Mouse (Mus musculus): Measurements from ENCODE around the gene Olfr171. TPM values are rescaled to one million over a fixed set of nuclear protein-coding genes. Genes with fewer than 3 reads are reported as not detected.
"Not testable (repeated sequence)": the region's sequence is repeated elsewhere in the genome, so short reads cannot be mapped to it uniquely, and the experiment has no call there.

Olfr171 gene
- polyA plus RNA-seq (2015; fragmentation: Nextera tagmentation; extraction: Ambion mirVana) = not detected in 2 replicates

DNA sequence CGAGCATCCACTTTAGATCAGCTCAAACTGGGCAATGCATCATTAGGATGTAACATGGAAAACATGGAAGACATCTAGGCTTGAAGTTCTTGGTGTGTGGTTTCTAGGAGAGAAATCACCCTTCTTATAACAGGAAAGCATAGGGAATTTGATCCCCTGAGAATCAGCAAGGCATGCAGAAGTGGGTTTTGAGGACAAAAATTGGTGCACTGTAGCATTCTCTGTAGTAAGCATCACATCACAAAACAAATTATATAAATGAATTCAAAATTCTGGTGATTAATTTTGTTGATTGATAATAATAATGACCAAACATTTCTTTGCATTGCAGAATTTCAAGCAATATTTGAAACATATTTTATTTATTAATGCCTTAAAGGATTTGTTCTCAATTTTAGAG lies at the start of gene Olfr171:
Gene Olfr171, minus strand, starts transcription at position 101 of the 400 bp plus-strand sequence.
- Histone ChIP-seq H3K4me2 (replicated peaks) (no peak within 1 kb of the TSS), H3K27me3 (no peaks in the 10 kb centered on the region), H3K27ac (no peak within 1 kb of the TSS), H3K9me3 (no peaks in the 10 kb centered on the region; the same call in 1 of the 2 replicates), H3K9ac (no peak within 1 kb of the TSS), H3K4me1 (no peaks in the 10 kb centered on the region), H3K36me3 (no peaks in the 10 kb centered on the region), H3K4me3 (no peak within 1 kb of the TSS)
- ATAC-seq (ENCODE audit: low FRiP score, low read depth) = no peak
- 83% methylated on average over 1 of the region's 1 CpGs for WGBS

DNA sequence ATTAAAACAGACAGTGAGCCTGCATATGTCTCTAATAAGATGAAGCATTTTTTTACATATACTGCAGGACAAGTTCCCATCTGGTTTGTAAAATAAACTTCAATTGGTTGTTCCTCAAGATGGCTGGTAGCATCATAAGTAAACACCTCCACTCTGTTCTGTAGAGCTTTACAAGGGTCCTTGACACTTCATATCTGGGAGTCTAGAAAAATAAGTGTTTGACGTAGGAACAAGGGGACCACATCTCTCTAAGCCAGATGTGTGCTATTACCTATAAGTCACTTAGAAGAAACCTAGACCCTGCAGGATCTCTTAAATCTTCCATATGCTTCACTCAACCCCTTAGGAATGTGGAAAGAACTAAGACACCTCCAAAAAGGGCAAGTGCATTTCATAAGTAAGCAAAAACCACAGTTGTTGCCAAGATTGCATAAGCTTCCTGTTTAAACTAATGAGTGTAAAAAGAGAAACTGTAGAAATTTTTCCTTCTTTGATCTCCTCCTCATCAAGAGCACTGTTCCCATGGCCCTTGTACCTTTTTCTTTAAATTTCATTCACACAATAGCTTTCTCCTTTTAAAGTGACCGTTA lies 41.1 kb upstream of the Olfr171 start:
- WGBS = 81% methylated on average over 2 of the region's 2 CpGs
- H3K4me3 ChIP-seq = no peak overlapping the region
- no peaks in the 10 kb centered on the region for H3K9me3 ChIP-seq
- no peak for ATAC-seq (ENCODE audit: low FRiP score, low read depth)
- no peaks in the 10 kb centered on the region for H3K27me3 ChIP-seq
- H3K27ac ChIP-seq = no peak overlapping the region
- H3K36me3 ChIP-seq = no peaks in the 10 kb centered on the region
- H3K4me1 ChIP-seq = no peaks in the 10 kb centered on the region
- no peak overlapping the region for H3K4me2 ChIP-seq (replicated peaks)
- no peak overlapping the region for H3K9ac ChIP-seq

DNA sequence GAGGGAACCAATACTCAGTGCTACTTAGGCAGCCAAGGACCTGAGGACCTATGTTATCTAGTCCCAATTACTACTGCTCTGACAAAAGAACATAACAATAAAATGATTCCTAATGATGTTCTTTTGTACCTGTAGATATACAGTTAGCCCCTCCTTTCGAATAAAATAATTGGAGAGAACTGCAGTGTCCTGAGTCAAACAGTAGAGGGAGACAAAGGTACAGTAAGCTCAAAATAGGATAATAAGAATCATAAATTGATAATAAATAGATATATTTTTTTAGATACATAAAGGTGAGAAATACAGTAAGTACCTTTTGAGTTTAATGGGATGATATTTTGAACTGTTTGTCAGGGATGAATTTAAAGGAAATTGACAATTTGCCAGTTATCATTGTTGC lies 36.6 kb upstream of the Olfr171 start:
- no peaks in the 10 kb centered on the region for H3K27me3 ChIP-seq
- H3K4me2 ChIP-seq (replicated peaks) = no peak overlapping the region
- H3K36me3 ChIP-seq = no peaks in the 10 kb centered on the region
- H3K4me1 ChIP-seq = no peaks in the 10 kb centered on the region
- WGBS = 54% methylated on average over 1 of the region's 1 CpGs
- H3K9me3 ChIP-seq = no peaks in the 10 kb centered on the region
- no peak overlapping the region for H3K4me3 ChIP-seq
- H3K27ac ChIP-seq = no peak overlapping the region
- ATAC-seq (ENCODE audit: low FRiP score, low read depth) = no peak
- no peak overlapping the region for H3K9ac ChIP-seq

DNA sequence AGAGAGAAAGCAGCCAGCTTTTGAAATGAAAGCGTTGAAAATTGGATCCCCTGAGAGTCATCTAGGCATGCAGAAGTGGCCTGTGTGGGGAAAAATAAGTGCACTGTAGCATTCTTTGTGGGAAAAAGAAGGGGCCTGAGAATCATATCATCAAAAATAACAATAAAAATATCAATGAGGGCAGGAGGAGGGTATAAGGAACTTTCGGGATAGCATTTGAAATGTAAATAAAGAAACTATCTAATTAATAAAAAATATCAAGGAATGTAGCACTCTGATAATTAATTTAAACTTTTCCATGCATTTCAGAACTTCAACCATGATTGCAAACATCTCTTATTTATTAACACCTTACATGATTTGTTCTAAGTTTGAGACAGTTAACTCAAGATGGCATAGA lies 17.9 kb downstream of the Olfr171 start, which contains the start of gene Olfr170:
Gene Olfr170, minus strand, starts transcription at position 101 of the 400 bp plus-strand sequence.
- not testable (repeated sequence) for H3K27me3 ChIP-seq; H3K27ac ChIP-seq; ATAC-seq (ENCODE audit: low FRiP score, low read depth); H3K4me1 ChIP-seq; H3K9ac ChIP-seq; H3K4me2 ChIP-seq (replicated peaks); H3K4me3 ChIP-seq; H3K36me3 ChIP-seq; H3K9me3 ChIP-seq
- WGBS = 95% methylated on average over 2 of the region's 2 CpGs

DNA sequence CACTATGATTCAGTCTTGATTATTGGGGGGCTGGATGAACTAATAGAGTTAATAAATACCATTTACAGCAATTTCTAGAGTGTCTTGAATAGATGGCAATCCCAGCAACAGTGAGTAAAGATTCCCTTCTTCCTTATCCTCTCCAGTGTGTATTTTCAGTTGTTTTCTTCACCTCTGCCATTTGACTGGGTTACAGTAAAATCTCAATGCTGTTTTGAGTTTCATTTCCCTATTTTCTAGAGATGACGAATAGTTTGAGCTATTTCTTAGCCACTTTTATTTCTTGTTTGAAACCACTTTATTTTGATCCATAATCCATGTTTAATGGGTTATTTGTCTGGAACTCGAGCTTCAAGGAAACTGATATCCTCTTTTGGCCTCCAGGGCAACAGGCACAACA lies 26.6 kb downstream of the Olfr171 start:
- Histone ChIP-seq H3K9me3 (no peaks in the 10 kb centered on the region), H3K4me3 (no peak overlapping the region), H3K36me3 (no peaks in the 10 kb centered on the region), H3K4me2 (replicated peaks) (no peak overlapping the region), H3K27me3 (no peaks in the 10 kb centered on the region), H3K27ac (no peak overlapping the region), H3K9ac (no peak overlapping the region), H3K4me1 (no peaks in the 10 kb centered on the region)
- WGBS = 55% methylated on average over 2 of the region's 2 CpGs
- no peak for ATAC-seq (ENCODE audit: low FRiP score, low read depth)

Other genes starting within 250 kb of the Olfr171 start
- not detected in 2 replicates for gene Olfr165, start 206.8 kb downstream of the Olfr171 start, polyA plus RNA-seq (2015; fragmentation: Nextera tagmentation; extraction: Ambion mirVana)
- not detected in 2 replicates for gene Olfr166, start 146.2 kb downstream of the Olfr171 start, polyA plus RNA-seq (2015; fragmentation: Nextera tagmentation; extraction: Ambion mirVana)
- not detected in 2 replicates for gene Olfr167, start 107.7 kb downstream of the Olfr171 start, polyA plus RNA-seq (2015; fragmentation: Nextera tagmentation; extraction: Ambion mirVana)
- not detected in 2 replicates for gene Olfr168, start 94.4 kb downstream of the Olfr171 start, polyA plus RNA-seq (2015; fragmentation: Nextera tagmentation; extraction: Ambion mirVana)
- not detected in 2 replicates for gene Olfr169, start 58.1 kb downstream of the Olfr171 start, polyA plus RNA-seq (2015; fragmentation: Nextera tagmentation; extraction: Ambion mirVana)
- gene Olfr170, start 18.0 kb downstream of the Olfr171 start, polyA plus RNA-seq (2015; fragmentation: Nextera tagmentation; extraction: Ambion mirVana) = not detected in 2 replicates
- gene Lamp3, start 76.5 kb upstream of the Olfr171 start, polyA plus RNA-seq (2015; fragmentation: Nextera tagmentation; extraction: Ambion mirVana) = 0.05 TPM in 2 replicates
- 32.2 and 35.6 TPM in 2 replicates for gene B3gnt5, start 130.3 kb upstream of the Olfr171 start, polyA plus RNA-seq (2015; fragmentation: Nextera tagmentation; extraction: Ambion mirVana)